Mouse (Mus musculus) MEL (cell line): ENCODE data around the gene Dgcr2. TPM values are rescaled to one million over a fixed set of nuclear protein-coding genes. Genes with fewer than 3 reads are reported as not detected.

Experiments used
- DNase-seq: peaks from one replicate; pipeline ENCODE4 v3.0.0; 2011; ENCODE audit warnings: low read depth, low spot score
- H3K27ac ChIP-seq: 2 replicates; pipeline ENCODE4 v1.5.1; 2012; ENCODE audit warnings: low read depth, mild to moderate bottlenecking, control low read depth, low read length, moderate library complexity; ENCODE audit not compliant: control insufficient read depth
- H3K27me3 ChIP-seq, 2 experiments: fragments of 150-350 bp in 1 of 2; sonication (generic) in 1 of 2; 2 replicates each; pipeline ENCODE4 v1.6.1; 2012; ENCODE audit warnings: low read length in 2 of 2, mild to moderate bottlenecking in 2 of 2, improper control_type of control experiment in 1 of 2, moderate library complexity in 1 of 2; ENCODE audit not compliant: insufficient read depth in 2 of 2, control insufficient read depth in 1 of 2
- H3K36me3 ChIP-seq, 2 experiments: 2 replicates each; pipeline ENCODE4 v1.6.1; 2012 to 2014; ENCODE audit warnings: low read length in 2 of 2, improper control_type of control experiment in 1 of 2, inconsistent platforms in 1 of 2, mild to moderate bottlenecking in 1 of 2; ENCODE audit not compliant: insufficient read depth in 2 of 2, control insufficient read depth in 1 of 2
- H3K4me1 ChIP-seq, 2 experiments: fragments of 150-350 bp in 1 of 2; sonication (generic) in 1 of 2; 2 replicates each; pipeline ENCODE4 v1.6.1; 2012; ENCODE audit warnings: low read length in 2 of 2, improper control_type of control experiment in 1 of 2, mild to moderate bottlenecking in 1 of 2; ENCODE audit not compliant: insufficient read depth in 2 of 2, control insufficient read depth in 1 of 2
- H3K4me3 ChIP-seq, 2 experiments: fragments of 150-350 bp in 1 of 2; sonication (generic) in 1 of 2; 2 replicates each; pipeline ENCODE4 v1.5.1; 2012; ENCODE audit warnings: low read depth in 2 of 2, low read length in 2 of 2, mild to moderate bottlenecking in 2 of 2, moderate library complexity in 2 of 2, control low read depth in 1 of 2, improper control_type of control experiment in 1 of 2; ENCODE audit not compliant: control insufficient read depth in 1 of 2, insufficient read depth in 1 of 2
- H3K79me2 ChIP-seq: 2 replicates; pipeline ENCODE4 v1.6.1; 2012; ENCODE audit warnings: mild to moderate bottlenecking, low read length, moderate library complexity; ENCODE audit not compliant: control insufficient read depth, poor library complexity, insufficient read depth
- H3K9ac ChIP-seq: 2 replicates; pipeline ENCODE4 v1.6.1; 2012; ENCODE audit warnings: low read depth, mild to moderate bottlenecking, control low read depth, low read length, moderate library complexity; ENCODE audit not compliant: control insufficient read depth, poor library complexity, severe bottlenecking
- H3K9me3 ChIP-seq: fragments of 150-350 bp; sonication (generic); replicated peaks from 2 replicates; pipeline ENCODE4 v1.6.1; 2012; ENCODE audit warnings: mild to moderate bottlenecking, low read length, improper control_type of control experiment, moderate library complexity; ENCODE audit not compliant: insufficient read depth
- CTCF ChIP-seq, 3 experiments: IDR thresholded peaks in 2 of 3; conservative IDR thresholded peaks in 1 of 3; 2 replicates each; pipeline ENCODE4 v1.5.1; 2011 to 2012; ENCODE audit warnings: low read length in 3 of 3, low read depth in 2 of 3, mild to moderate bottlenecking in 2 of 3, improper control_type of control experiment in 1 of 3, inconsistent platforms in 1 of 3, mixed read lengths in 1 of 3, moderate library complexity in 1 of 3; ENCODE audit not compliant: control insufficient read depth in 1 of 3, insufficient read depth in 1 of 3, poor library complexity in 1 of 3, severe bottlenecking in 1 of 3
- E2F4 ChIP-seq: IDR thresholded peaks from 2 replicates; pipeline ENCODE4 v1.6.1; 2011; ENCODE audit warnings: low read depth, low read length, improper control_type of control experiment, borderline replicate concordance
- EP300 ChIP-seq, 2 experiments: IDR thresholded peaks; 2 replicates each; pipeline ENCODE4 v1.6.1; 2011; ENCODE audit warnings: improper control_type of control experiment in 2 of 2, low read length in 2 of 2, low read depth in 1 of 2, mild to moderate bottlenecking in 1 of 2
- ETS1 ChIP-seq: IDR thresholded peaks from 2 replicates; pipeline ENCODE4 v1.6.1; 2012; ENCODE audit warnings: low read depth, mild to moderate bottlenecking, inconsistent platforms, low read length, improper control_type of control experiment, moderate library complexity
- HCFC1 ChIP-seq: IDR thresholded peaks from 2 replicates; pipeline ENCODE4 v1.6.1; 2012; ENCODE audit warnings: low read depth, mild to moderate bottlenecking, inconsistent platforms, low read length, improper control_type of control experiment, moderate library complexity
- KAT2A ChIP-seq: conservative IDR thresholded peaks from 2 replicates; pipeline ENCODE4 v1.6.1; 2012; ENCODE audit warnings: low read depth, low read length, improper control_type of control experiment, inconsistent platforms
- MAX ChIP-seq: IDR thresholded peaks from 2 replicates; pipeline ENCODE4 v1.6.1; 2011; ENCODE audit warnings: low read length, improper control_type of control experiment
- MAZ ChIP-seq: IDR thresholded peaks from 2 replicates; pipeline ENCODE4 v1.6.1; 2012; ENCODE audit warnings: low read depth, mild to moderate bottlenecking, inconsistent platforms, low read length, improper control_type of control experiment
- MXI1 ChIP-seq: IDR thresholded peaks from 2 replicates; pipeline ENCODE4 v1.6.1; 2011; ENCODE audit warnings: mild to moderate bottlenecking, low read depth, low read length, improper control_type of control experiment
- MYB ChIP-seq: IDR thresholded peaks from 2 replicates; pipeline ENCODE4 v1.6.1; 2011; ENCODE audit warnings: mild to moderate bottlenecking, low read depth, low read length, improper control_type of control experiment
- NELFE ChIP-seq: IDR thresholded peaks from 2 replicates; pipeline ENCODE4 v1.6.1; 2011; ENCODE audit warnings: low read depth, low read length, improper control_type of control experiment
- NRF1 ChIP-seq: IDR thresholded peaks from 2 replicates; pipeline ENCODE4 v1.6.1; 2014; ENCODE audit warnings: low read depth, mild to moderate bottlenecking, inconsistent platforms, low read length, improper control_type of control experiment, moderate library complexity; ENCODE audit not compliant: poor library complexity, insufficient read depth, severe bottlenecking
- POLR2A ChIP-seq, 2 experiments: IDR thresholded peaks; 2 replicates each; pipeline ENCODE4 v1.6.1; 2011 to 2012; ENCODE audit warnings: low read length in 2 of 2, mild to moderate bottlenecking in 2 of 2, control low read depth in 1 of 2, improper control_type of control experiment in 1 of 2, low read depth in 1 of 2, moderate library complexity in 1 of 2; ENCODE audit not compliant: control insufficient read depth in 1 of 2, insufficient read depth in 1 of 2, poor library complexity in 1 of 2
- POLR2AphosphoS2 ChIP-seq: IDR thresholded peaks from 2 replicates; pipeline ENCODE4 v1.6.1; 2011; ENCODE audit warnings: low read length, improper control_type of control experiment
- POLR2AphosphoS5 ChIP-seq: IDR thresholded peaks from 2 replicates; pipeline ENCODE4 v1.6.1; 2012; ENCODE audit warnings: low read depth, borderline replicate concordance, mild to moderate bottlenecking, inconsistent platforms, low read length, moderate library complexity, mixed read lengths
- RCOR1 ChIP-seq: IDR thresholded peaks from 2 replicates; pipeline ENCODE4 v1.6.1; 2012; ENCODE audit warnings: low read depth, mild to moderate bottlenecking, inconsistent platforms, low read length, improper control_type of control experiment
- SIN3A ChIP-seq: IDR thresholded peaks from 2 replicates; pipeline ENCODE4 v1.6.1; 2012; ENCODE audit warnings: low read length, improper control_type of control experiment, inconsistent platforms
- TBP ChIP-seq: IDR thresholded peaks from 2 replicates; pipeline ENCODE4 v1.8.0; 2011; ENCODE audit warnings: low read depth, low read length, improper control_type of control experiment
- TCF12 ChIP-seq: IDR thresholded peaks from 2 replicates; pipeline ENCODE4 v1.6.1; 2014; ENCODE audit warnings: low read depth, mild to moderate bottlenecking, inconsistent platforms, low read length, improper control_type of control experiment, moderate library complexity
- UBTF ChIP-seq: IDR thresholded peaks from 2 replicates; pipeline ENCODE4 v1.6.1; 2012; ENCODE audit warnings: low read depth, mild to moderate bottlenecking, inconsistent platforms, low read length, improper control_type of control experiment, moderate library complexity, borderline replicate concordance; ENCODE audit not compliant: insufficient read depth
- ZC3H11A ChIP-seq: IDR thresholded peaks from 2 replicates; pipeline ENCODE4 v1.6.1; 2012; ENCODE audit warnings: low read depth, mild to moderate bottlenecking, inconsistent platforms, low read length, improper control_type of control experiment
- ZKSCAN1 ChIP-seq: IDR thresholded peaks from 2 replicates; pipeline ENCODE4 v1.6.1; 2012; ENCODE audit warnings: low read depth, mild to moderate bottlenecking, inconsistent platforms, low read length, improper control_type of control experiment, moderate library complexity
- ZMIZ1 ChIP-seq: IDR thresholded peaks from 2 replicates; pipeline ENCODE4 v1.6.1; 2012; ENCODE audit warnings: low read depth, mild to moderate bottlenecking, inconsistent platforms, low read length, improper control_type of control experiment, moderate library complexity
- polyA plus RNA-seq, 2 experiments: library from polyadenylated mRNA; stranded (reverse) in 1 of 2; unstranded in 1 of 2; fragments of >175 nt in 1 of 2; fragments of >200 nt in 1 of 2; gene quantifications; 2 replicates each; pipeline versions ENCODE4 v1.2.1 to v1.2.4; 2012; ENCODE audit warnings: low replicate concordance in 2 of 2, low read depth in 1 of 2; ENCODE audit not compliant: insufficient read length in 2 of 2, insufficient read depth in 1 of 2, missing spikeins in 1 of 2
- total RNA-seq: library from RNA; depleted of rRNA; stranded (reverse); fragments of 300-350 nt; gene quantifications from 2 replicates; pipeline ENCODE4 v1.2.3, GENCODE M21; 2012

Gene Dgcr2
- total and polyA plus RNA-seq, 3 experiments: 37.1 to 53.7 TPM; not detected in 1

- Histone ChIP-seq H3K9me3 (no peaks in the 10 kb centered on the region), H3K36me3 (peaks cover 0 to 11% of the 10 kb centered on the region in 2 experiments; a peak in 1 of 4 replicates), H3K27me3 (no peaks in the 10 kb centered on the region), H3K4me3 (no peak overlapping the region), H3K27ac (no peak overlapping the region), H3K9ac (no peak overlapping the region), H3K79me2 (peaks cover 16% of the 10 kb centered on the region), H3K4me1 (peaks cover 6 to 14% of the 10 kb centered on the region in 2 experiments)
- no peak for DNase-seq
- TF ChIP-seq ZKSCAN1 (no peak), SIN3A (no peak), ZC3H11A (no peak), MAX (no peak), ZMIZ1 (no peak), MAZ (no peak), KAT2A (no peak), MYB (no peak), TBP (no peak), RCOR1 (no peak), E2F4 (no peak), CTCF (IDR thresholded peaks at IDR 0.05 in 2 of 3, conservative IDR thresholded peaks at IDR 0.05 in 1 of 3; ENCODE audit: control insufficient read depth in 1 of 3, insufficient read depth in 1 of 3, low read depth in 2 of 3, low read length in 3 of 3, poor library complexity in 1 of 3, severe bottlenecking in 1 of 3) (no peak), UBTF (no peak), EP300 (IDR thresholded peaks at IDR 0.05; ENCODE audit: low read depth in 1 of 2, low read length in 2 of 2) (no peak), POLR2AphosphoS5 (no peak)
These were observed 5.8 kb downstream of the Dgcr2 start for GRCm38 (mm10) chr16:17892606-17893005.

GRCm38 (mm10) chr16:17891567-17891959 lies 6.8 kb downstream of the Dgcr2 start, which contains the start of gene Gm20518:
Gm20518 (minus strand) TSS chr16:17891671.
- TF ChIP-seq ETS1 (no peak), NRF1 (peak; percentile 40; the same call in 1 of the 2 replicates), ZMIZ1 (no peak), MXI1 (no peak), HCFC1 (peak; percentile 49; the same call in 1 of the 2 replicates), KAT2A (no peak), POLR2A (IDR thresholded peaks at IDR 0.05; ENCODE audit: control insufficient read depth in 1 of 2, insufficient read depth in 1 of 2, low read depth in 1 of 2, low read length in 2 of 2, poor library complexity in 1 of 2) (peak; percentile 82 to 91; a peak in 3 of 4 replicates), CTCF (IDR thresholded peaks at IDR 0.05 in 2 of 3, conservative IDR thresholded peaks at IDR 0.05 in 1 of 3; ENCODE audit: control insufficient read depth in 1 of 3, insufficient read depth in 1 of 3, low read depth in 2 of 3, low read length in 3 of 3, poor library complexity in 1 of 3, severe bottlenecking in 1 of 3) (no peak), NELFE (peak; percentile 84), TCF12 (0 out of 2 replicates have a peak, but pooled peaks have one; percentile 19), RCOR1 (no peak), UBTF (0 out of 2 replicates have a peak, but pooled peaks have one; percentile 2), POLR2AphosphoS5 (no peak), MAX (no peak), POLR2AphosphoS2 (peak; percentile 75)
- peak; percentile 96 for DNase-seq
- Histone ChIP-seq H3K27me3 (no peaks in the 10 kb centered on the region), H3K4me3 (peak within 1 kb of the TSS; percentile 97 to 100), H3K79me2 (peaks cover 21% of the 10 kb centered on the region), H3K36me3 (peaks cover 0 to 15% of the 10 kb centered on the region in 2 experiments; a peak in 3 of 4 replicates), H3K27ac (peak within 1 kb of the TSS; percentile 59), H3K9ac (peak within 1 kb of the TSS; percentile 98), H3K4me1 (peaks cover 6 to 18% of the 10 kb centered on the region in 2 experiments), H3K9me3 (no peaks in the 10 kb centered on the region)
